Mouse (Mus musculus) cerebellum, adult 2 months (tissue): ENCODE data around the gene Ammecr1. TPM values are rescaled to one million over a fixed set of nuclear protein-coding genes. Genes with fewer than 3 reads are reported as not detected.

Experiments used
- DNase-seq, 2 experiments: peaks; one replicate each; pipeline ENCODE4 v3.0.0; 2021
- H3K27ac ChIP-seq: fragments of 200-500 bp; 2 replicates; pipeline ENCODE4 v1.5.1; 2012; ENCODE audit warnings: low read length, control low read depth, inconsistent platforms; ENCODE audit not compliant: insufficient read depth
- H3K27me3 ChIP-seq: fragments of 200-500 bp; 2 replicates; pipeline ENCODE4 v1.6.1; 2012; ENCODE audit warnings: inconsistent platforms, mild to moderate bottlenecking, low read length, moderate library complexity; ENCODE audit not compliant: control insufficient read depth, insufficient read depth
- H3K4me1 ChIP-seq: fragments of 200-500 bp; 2 replicates; pipeline ENCODE4 v1.6.1; 2011; ENCODE audit warnings: low read length; ENCODE audit not compliant: control insufficient read depth, insufficient read depth
- H3K4me3 ChIP-seq: fragments of 200-500 bp; replicated peaks from 2 replicates; pipeline ENCODE3; 2011; ENCODE audit warnings: mild to moderate bottlenecking, low read depth, low read length, control low read depth; ENCODE audit not compliant: insufficient read depth
- CTCF ChIP-seq: fragments of 200-500 bp; IDR thresholded peaks from 2 replicates; pipeline ENCODE4 v1.5.1; 2011; ENCODE audit warnings: low read depth, mild to moderate bottlenecking, control low read depth, low read length, moderate library complexity, borderline replicate concordance; ENCODE audit not compliant: insufficient read depth
- POLR2A ChIP-seq: fragments of 200-500 bp; IDR thresholded peaks from 2 replicates; pipeline ENCODE4 v1.6.1; 2011; ENCODE audit warnings: low read length, control low read depth, borderline replicate concordance; ENCODE audit not compliant: insufficient read depth
- WGBS: fragments of 180-500 bp; shearing (Covaris S2); methylation state at CpG from one replicate; pipeline ENCODE4 v1.1.7; 2018; 5-methylcytosine and 5-hydroxymethylcytosine counted together
- polyA plus RNA-seq: library from polyadenylated mRNA; depleted of rRNA; stranded (reverse); fragments of >200 nt; gene quantifications from 2 replicates; pipeline ENCODE4 v1.2.3, GENCODE M21; 2012

Gene Ammecr1
- polyA plus RNA-seq, 1 experiment, result 1.6 TPM

DNA sequence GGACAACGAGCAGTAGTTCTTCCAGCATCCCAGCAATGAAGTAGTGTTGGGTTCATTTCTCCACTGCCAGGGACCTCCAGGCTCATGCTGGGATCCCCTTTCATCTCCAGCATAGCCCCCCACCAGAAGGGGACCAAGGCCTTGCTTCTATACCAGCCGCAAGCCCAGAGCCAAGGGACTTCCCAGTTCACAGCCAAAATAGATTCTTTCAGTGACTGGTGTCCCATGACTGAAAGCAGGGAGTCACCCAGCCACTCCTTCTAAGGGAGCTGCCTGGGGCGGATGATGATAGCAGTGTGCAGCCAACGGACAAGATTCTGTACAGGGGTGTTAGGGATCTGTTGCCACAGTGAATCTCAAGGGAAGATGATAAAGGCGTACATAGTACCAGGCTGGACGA is 131.7 kb downstream of the Ammecr1 start:
- Histone ChIP-seq H3K27me3 (no peaks in the 10 kb centered on the region), H3K27ac (no peak overlapping the region), H3K4me1 (peaks cover 18% of the 10 kb centered on the region), H3K4me3 (no peak overlapping the region)
- WGBS, result 88% methylated on average over 6 of the region's 6 CpGs
- no peak for TF ChIP-seq POLR2A
- no peak for TF ChIP-seq CTCF
- no peak for DNase-seq

DNA sequence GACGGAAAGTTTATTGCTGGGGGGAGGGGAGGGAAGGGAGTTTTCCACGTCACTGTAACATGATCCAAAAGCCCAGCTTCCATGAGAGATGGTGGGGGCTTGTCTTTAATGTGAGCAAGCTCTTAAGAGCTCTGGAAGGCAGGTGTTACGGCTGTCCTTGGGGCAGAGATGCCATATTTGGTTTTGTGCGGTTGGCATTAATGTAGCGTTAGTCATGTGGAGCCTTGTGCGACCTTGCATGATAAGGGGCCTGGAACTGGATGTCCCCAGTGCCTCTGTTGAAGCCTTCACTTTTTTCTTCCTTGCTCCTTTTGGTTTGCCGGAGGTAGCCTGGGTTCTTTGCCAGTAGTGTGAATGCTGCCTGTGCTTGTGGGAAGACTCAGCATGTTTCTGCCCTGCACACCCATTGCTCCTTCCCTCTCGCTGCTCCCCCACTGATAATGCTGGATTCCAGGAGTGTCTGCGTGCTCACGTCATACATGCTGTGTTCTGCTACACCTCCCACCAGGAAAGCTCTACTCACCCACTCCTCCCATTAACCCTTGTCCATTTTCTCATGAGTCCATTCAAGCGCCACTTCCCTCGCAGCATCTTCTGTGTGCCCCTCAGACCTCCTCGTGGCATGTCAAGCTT is 133.2 kb downstream of the Ammecr1 start:
- no peaks in the 10 kb centered on the region for H3K27me3 ChIP-seq
- H3K27ac ChIP-seq, result no peak overlapping the region
- no peak for TF ChIP-seq CTCF
- no peak for TF ChIP-seq POLR2A
- H3K4me3 ChIP-seq, result no peak overlapping the region
- WGBS, result 83% methylated on average over 13 of the region's 13 CpGs
- no peak for DNase-seq
- peaks cover 14% of the 10 kb centered on the region for H3K4me1 ChIP-seq

DNA sequence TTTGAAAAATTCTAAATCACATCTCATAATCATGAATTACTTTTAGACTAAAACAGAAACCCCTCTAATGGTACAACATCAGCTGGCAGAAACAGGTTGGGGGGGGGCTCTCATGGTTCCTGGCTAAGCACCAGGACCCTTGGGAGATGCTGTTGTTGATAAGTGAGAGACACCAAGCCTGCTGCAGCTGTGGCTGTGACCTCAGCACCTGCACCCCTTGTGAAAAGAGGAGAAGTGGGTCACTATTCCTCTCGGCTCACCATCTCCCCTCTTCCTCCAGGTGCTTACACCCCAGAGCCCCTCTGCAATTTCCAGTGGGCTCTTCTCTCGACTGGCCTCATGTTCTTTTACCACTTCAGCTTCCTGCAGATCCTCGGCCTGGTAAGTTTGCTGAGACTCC is 134.3 kb downstream of the Ammecr1 start:
- Histone ChIP-seq H3K4me3 (no peak overlapping the region), H3K27ac (no peak overlapping the region), H3K27me3 (no peaks in the 10 kb centered on the region), H3K4me1 (peaks cover 9% of the 10 kb centered on the region; the same call in 1 of the 2 replicates)
- TF ChIP-seq POLR2A (no peak), CTCF (no peak)
- no peak for DNase-seq
- WGBS, result 96% methylated on average over 3 of the region's 3 CpGs

DNA sequence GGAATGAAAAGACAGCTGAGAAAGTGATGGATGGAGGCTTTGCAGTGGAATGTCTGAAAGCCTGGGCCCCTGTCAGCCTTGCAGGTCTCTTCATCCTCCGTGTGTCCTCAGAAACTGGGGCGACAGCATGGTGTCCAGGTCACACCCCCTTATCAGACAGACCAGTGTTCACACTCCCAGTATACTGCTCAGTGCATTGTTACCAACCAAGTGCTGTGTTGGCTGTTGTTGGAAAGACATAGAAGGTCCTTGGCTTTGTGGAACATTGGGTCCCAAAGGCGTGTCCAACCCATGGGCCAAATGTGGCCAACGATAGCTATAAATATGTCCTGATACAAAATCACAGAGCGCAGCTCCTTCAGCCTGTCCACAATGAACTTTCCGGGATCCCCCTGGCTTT is 136.0 kb downstream of the Ammecr1 start:
- no peak overlapping the region for H3K27ac ChIP-seq
- H3K4me3 ChIP-seq, result no peak overlapping the region
- TF ChIP-seq POLR2A (no peak), CTCF (no peak)
- no peak for DNase-seq
- WGBS, result 98% methylated on average over 6 of the region's 6 CpGs
- no peaks in the 10 kb centered on the region for H3K4me1 ChIP-seq
- H3K27me3 ChIP-seq, result no peaks in the 10 kb centered on the region

DNA sequence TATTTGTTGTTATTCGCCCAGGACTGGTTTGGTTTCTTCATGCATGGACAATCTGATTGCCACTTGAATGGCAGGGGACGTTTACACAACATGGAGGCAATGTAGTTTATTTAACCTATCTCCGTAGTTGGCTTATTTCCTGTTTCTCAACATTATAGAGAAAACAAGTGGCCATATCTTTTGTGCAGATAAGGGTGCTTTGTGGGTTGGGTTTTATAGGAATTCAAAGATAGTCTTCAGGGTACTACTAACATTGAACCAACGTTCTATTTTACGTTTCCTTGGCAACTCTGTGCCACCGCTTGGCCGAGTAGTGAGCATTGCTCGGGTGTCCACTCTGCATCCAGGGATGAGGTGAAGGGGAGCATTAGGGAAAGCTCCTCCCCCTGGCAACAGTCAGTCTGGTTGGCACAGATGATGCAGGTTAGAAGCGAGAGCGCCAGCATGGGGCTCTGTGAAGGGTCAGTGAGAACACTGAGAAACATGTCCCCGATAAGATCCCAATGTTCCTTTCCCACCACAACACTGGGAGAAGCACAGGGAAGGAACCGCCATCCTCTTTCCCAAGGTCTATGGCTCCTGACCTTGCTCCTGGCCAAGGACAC is 136.6 kb downstream of the Ammecr1 start:
- no peak overlapping the region for H3K4me3 ChIP-seq
- DNase-seq, result no peak
- TF ChIP-seq POLR2A, result no peak
- TF ChIP-seq CTCF, result no peak
- 65% methylated on average over 11 of the region's 12 CpGs for WGBS
- H3K4me1 ChIP-seq, result no peaks in the 10 kb centered on the region
- no peaks in the 10 kb centered on the region for H3K27me3 ChIP-seq
- H3K27ac ChIP-seq, result no peak overlapping the region

DNA sequence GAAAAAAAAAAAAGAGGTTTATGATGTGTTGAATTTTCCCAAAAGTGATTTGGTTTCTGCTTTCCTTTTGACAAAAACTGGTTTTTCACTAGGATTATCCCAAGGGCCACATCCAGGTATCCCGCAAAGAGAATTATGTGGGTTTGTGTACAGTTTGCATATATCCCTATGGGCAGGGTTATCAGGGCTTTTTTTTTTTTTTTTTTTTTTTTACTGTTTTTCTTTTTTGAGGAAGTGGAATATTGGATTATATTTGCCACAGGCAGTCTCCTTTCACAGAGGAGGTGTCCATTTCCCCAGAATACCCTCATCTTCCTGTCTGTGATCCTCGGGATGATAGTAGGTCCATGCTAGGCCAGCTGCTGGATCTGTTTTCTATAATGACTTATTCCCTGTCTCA is 137.3 kb downstream of the Ammecr1 start:
- TF ChIP-seq CTCF (no peak), POLR2A (no peak)
- 90% methylated on average over 2 of the region's 2 CpGs for WGBS
- no peaks in the 10 kb centered on the region for H3K27me3 ChIP-seq

DNA sequence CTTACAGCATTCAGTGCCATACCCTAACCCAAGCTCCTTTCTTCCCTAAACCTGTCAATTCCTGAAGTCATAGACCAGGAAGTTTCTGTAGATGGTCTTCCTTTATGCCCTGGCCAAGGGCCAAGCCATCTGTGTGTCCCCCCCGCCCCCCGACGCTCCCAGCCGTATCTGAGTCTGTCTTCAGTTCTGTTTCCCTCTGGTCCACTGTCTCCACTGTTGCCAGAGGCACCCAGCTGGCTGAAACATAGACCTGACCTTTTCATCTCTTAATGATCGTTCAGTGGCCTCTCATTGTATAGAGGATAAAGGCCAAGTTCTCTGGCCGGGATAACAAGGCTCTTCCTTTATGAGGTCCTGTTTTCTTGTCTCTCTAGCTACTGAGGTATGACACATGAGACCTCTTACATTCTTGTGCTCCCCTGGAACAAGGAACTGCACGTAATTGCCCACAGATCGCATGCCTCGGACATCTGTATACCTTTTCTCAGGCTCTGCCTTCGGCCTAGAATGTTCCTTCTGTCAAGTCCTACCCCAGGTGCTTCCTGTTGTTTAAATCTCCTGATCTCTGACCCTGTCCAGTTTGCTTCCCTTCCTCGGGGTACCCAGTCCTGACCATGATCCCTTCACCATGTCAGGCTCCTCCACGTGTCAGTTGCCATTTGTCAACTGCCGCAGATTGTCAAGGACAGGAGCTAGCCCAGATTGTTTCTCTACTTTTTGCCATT is 138.2 kb downstream of the Ammecr1 start:
- no peak for TF ChIP-seq CTCF
- no peak for TF ChIP-seq POLR2A
- 50% methylated on average over 13 of the region's 13 CpGs for WGBS

More for the DNA sequence above, 137.3 kb downstream of the Ammecr1 start:
- no peaks in the 10 kb centered on the region for H3K4me1 ChIP-seq
- H3K4me3 ChIP-seq, result no peak overlapping the region
- no peak for DNase-seq
- no peak overlapping the region for H3K27ac ChIP-seq

More for the DNA sequence above, 138.2 kb downstream of the Ammecr1 start:
- no peak overlapping the region for H3K27ac ChIP-seq
- no peak overlapping the region for H3K4me3 ChIP-seq
- DNase-seq, result no peak
- H3K27me3 ChIP-seq, result no peaks in the 10 kb centered on the region
- H3K4me1 ChIP-seq, result no peaks in the 10 kb centered on the region
